Comparison of ENCODE assay signal across 12 mouse cellular contexts in the genomic region with DNA sequence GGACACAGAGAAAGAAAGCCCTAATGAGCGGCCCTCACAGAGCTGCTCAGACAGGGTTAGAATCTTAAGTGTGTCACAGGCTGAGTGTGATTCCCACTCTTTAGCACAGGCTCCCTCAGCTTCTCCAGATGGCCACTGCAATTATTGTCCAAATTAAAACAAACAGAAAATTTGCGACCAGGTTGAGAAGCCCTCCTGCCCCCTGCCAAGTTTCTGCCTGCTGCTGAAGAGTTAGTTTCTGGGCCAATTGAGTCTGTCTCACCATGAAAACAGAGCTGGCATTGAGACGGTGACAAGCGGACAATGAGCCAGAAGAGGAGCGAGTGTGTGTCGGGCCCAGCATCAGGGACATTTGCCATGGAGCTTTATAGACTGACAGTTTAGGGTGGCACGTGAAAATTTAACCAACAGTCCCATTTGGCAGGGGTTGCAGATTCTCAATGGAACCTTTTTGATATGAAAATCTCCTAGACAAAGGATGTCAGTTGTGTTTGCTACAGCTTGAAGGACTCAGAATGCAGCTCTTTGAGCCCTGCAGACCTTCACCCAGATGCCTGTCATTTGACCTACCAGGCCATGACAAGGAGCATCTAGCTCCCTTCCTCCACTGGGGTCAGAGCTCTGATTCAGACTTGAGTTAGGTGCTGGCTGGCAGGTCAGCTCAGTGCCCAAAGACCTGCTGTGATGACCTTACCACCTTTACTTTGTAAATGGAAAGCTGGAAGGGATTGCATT. TPM values are rescaled to one million over a fixed set of nuclear protein-coding genes. Genes with fewer than 3 reads are reported as not detected.
DNase-seq lines count a peak whose midpoint lies in the region; ATAC-seq lines count a peak whose summit lies in the region.
"Had no signal": no experiment of that assay in that cellular context is flagged by ENCODE, and none has a peak within 500 bp of the region (broad histone marks: within the 10 kb centered on the region; RNA-seq: fewer than 3 reads in every experiment).

No protein-coding gene starts in this region.

- peak; percentile 64 for ATAC-seq in forebrain, embryonic 11.5 days (replicated peaks; ENCODE audit: low FRiP score)

- no peaks in the 10 kb centered on the region for H3K9me3 ChIP-seq in forebrain, embryonic 11.5 days (ENCODE audit: control insufficient read depth, low read length)

- H3K27me3 ChIP-seq in forebrain, embryonic 11.5 days (ENCODE audit: control insufficient read depth, insufficient read depth, low read length), result no peaks in the 10 kb centered on the region

- H3K4me2 ChIP-seq in forebrain, embryonic 11.5 days (ENCODE audit: low read depth, low read length, severe bottlenecking), result no peak overlapping the region

- H3K27ac ChIP-seq in forebrain, embryonic 11.5 days (ENCODE audit: low read depth, low read length), result no peak overlapping the region
- H3K27ac ChIP-seq: left cerebral cortex, adult 2 months had no signal

- peak; percentile 24 for DNase-seq in lung, postnatal 10 days
- no peak for DNase-seq in lung, postnatal 25 days (ENCODE audit: low spot score)
- no peak for DNase-seq in forebrain, embryonic 11.5 days (ENCODE audit: low spot score)
- DNase-seq in layer of hippocampus, postnatal 36 days, result peak; percentile 17 to 28
- DNase-seq in right cerebral cortex, postnatal 10 days (ENCODE audit: low spot score in 2 of 2), result peak; percentile 77 to 85
- DNase-seq in urinary bladder, adult 2 months (ENCODE audit: low spot score), result no peak
- no peak for DNase-seq in spleen, postnatal 10 days (ENCODE audit: low spot score in 2 of 2)
- no peak for DNase-seq in urinary bladder, postnatal 10 days (ENCODE audit: low spot score)

- H3K4me1 ChIP-seq in forebrain, embryonic 11.5 days (replicated peaks; ENCODE audit: control insufficient read depth, insufficient read depth, low read length), result 0 out of 2 replicates have a peak, but pooled peaks cover 2% of the 10 kb centered on the region

- H3K9ac ChIP-seq in forebrain, embryonic 11.5 days (ENCODE audit: low read length), result no peak overlapping the region

- 54% methylated on average over 7 of the region's 7 CpGs for WGBS in forebrain, embryonic 11.5 days

- no peaks in the 10 kb centered on the region for H3K36me3 ChIP-seq in forebrain, embryonic 11.5 days (ENCODE audit: control insufficient read depth, insufficient read depth, low read length)

- H3K4me3 ChIP-seq in forebrain, embryonic 11.5 days (ENCODE audit: low read depth, low read length), result no peak overlapping the region
- H3K4me3 ChIP-seq: left cerebral cortex, adult 2 months had no signal

RNA-seq across cellular contexts. Expression of a gene that starts 39.9 kb away (rescaled TPM):
- 0.52 and 1.1 TPM in 2 replicates for polyA plus RNA-seq in forebrain, embryonic 11.5 days (2014; fragmentation: Nextera tagmentation; extraction: Ambion mirVana)
- total RNA-seq in layer of hippocampus, postnatal 36 days (2021), result under 1 TPM; 0.38 to 0.55 TPM
- not detected in 2 replicates for polyA plus RNA-seq in urinary bladder, adult 2 months (2012; rRNA removed)
- total RNA-seq: common myeloid progenitor, adult 5-6 weeks; megakaryocyte-erythroid progenitor cell, adult 5-6 weeks had no signal
- polyA plus RNA-seq: gonadal fat pad, adult 2 months had no signal

Comparison
In these comparisons a context has a peak if more than half of its experiments do, and no peak if none do; other contexts are left out.
1. DNase-seq: peak in lung, postnatal 10 days (single experiment), layer of hippocampus, postnatal 36 days (2 of 2) and right cerebral cortex, postnatal 10 days (2 of 2); none in lung, postnatal 25 days (single experiment), forebrain, embryonic 11.5 days (single experiment), urinary bladder, adult 2 months (single experiment), spleen, postnatal 10 days (0 of 2) and urinary bladder, postnatal 10 days (single experiment).